Mouse (Mus musculus): ENCODE measurements around the gene Zfp85.

DNA sequence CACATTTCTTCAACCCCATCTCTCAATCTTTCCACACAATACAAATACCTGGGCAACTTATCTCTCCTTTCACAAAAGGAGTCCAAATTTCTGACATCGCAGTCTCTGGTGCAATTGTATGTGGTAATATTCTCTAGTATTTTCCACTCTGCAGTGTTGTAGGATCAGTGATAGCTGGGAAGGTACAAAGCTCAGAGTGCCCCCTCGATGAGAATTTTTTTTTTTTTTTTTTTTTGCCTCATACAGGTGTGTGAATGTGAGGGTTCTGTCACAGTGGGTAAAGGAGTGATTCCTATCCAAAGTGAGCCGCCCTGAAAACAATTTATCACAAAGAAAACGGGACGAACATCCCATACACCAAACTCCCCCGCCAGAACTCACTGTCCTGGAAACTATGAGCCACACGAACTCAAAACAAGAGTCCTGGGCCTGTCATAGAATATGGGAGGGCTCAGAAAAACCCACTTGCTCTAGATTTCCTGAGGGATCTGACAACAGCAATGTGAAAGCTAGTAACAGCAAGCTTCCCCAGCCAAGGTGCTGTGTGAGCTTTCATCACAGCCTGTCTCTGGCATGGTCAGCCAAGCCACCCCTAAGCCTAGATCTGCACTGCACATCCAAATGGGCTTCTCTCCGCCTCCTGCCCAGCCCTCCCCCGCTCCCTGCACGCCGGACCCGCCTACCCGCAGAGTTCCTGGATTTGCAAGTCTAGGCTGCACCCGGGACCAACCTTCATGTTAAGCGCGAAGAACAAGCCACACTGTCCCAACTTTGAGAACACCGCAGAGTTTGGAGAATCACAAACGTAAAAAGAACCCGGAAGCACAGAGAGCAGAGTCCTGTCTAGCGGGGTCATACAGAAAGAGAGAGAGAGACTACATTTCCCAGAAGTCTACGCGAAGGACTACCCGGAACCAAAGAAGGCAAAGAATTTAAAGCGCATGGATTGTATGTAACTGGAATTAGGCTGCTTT lies at the start of gene Zfp85:
- no peak for TF ChIP-seq CTCF (IDR thresholded peaks at IDR 0.05; ENCODE audit: borderline replicate concordance, control insufficient read depth, extremely low read depth, insufficient read depth, low read length, poor library complexity)
- TF ChIP-seq POLR2A (IDR thresholded peaks at IDR 0.05; ENCODE audit: control insufficient read depth, extremely low read depth, insufficient read depth, low read length, poor library complexity), result no peak
